Mouse (Mus musculus) ES-E14 (cell line): Measurements from ENCODE around the gene Fiz1.

Experiments
- CHD2 ChIP-seq: IDR thresholded peaks from 2 replicates; pipeline ENCODE4 v1.6.1; 2014; ENCODE audit warnings: mild to moderate bottlenecking, low read depth, low read length, inconsistent platforms
- HCFC1 ChIP-seq: IDR thresholded peaks from 2 replicates; pipeline ENCODE4 v1.6.1; 2012; ENCODE audit warnings: low read length, inconsistent platforms, borderline replicate concordance; ENCODE audit not compliant: insufficient read depth
- ZC3H11A ChIP-seq: IDR thresholded peaks from 2 replicates; pipeline ENCODE4 v1.6.1; 2012; ENCODE audit warnings: low read depth, mild to moderate bottlenecking, inconsistent platforms, low read length, borderline replicate concordance
- ZNF384 ChIP-seq: IDR thresholded peaks from 2 replicates; pipeline ENCODE4 v1.6.1; 2012; ENCODE audit warnings: low read depth, low read length, inconsistent platforms

DNA sequence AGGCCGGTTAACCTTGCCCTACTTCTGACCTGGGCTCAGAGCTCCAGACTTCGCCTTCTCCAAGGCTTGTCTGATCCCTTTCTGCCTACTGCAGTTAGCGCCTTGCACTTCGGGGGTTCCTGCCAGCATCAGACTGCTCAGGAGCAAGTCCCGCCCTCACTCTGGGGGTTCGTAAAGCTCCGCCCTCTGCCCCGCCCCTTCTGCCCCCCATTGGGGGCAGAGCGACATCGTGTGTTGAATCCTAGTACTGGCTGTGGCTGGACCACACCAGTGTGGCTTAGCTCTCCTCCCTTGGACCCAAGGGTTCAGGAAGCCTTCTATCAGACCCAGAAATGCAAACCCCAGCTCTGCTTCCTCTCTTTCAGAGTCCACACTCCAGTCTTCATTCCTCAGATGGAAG, 50.2 kb downstream of the Fiz1 start, which contains the start of gene Sbk2:
- no peak for TF ChIP-seq HCFC1
- TF ChIP-seq ZC3H11A, result no peak
- no peak for TF ChIP-seq CHD2
- no peak for TF ChIP-seq ZNF384
